Mouse (Mus musculus) C2C12 (cell line): Measurements from ENCODE around the gene 1700025G04Rik. TPM values are rescaled to one million over a fixed set of nuclear protein-coding genes. Genes with fewer than 3 reads are reported as not detected.

Source experiments
- H3K27me3 ChIP-seq: one replicate; pipeline ENCODE4 v1.6.1; 2011; ENCODE audit not compliant: control insufficient read depth, insufficient read depth, insufficient read length
- H3K36me3 ChIP-seq: one replicate; pipeline ENCODE4 v1.6.1; 2011; ENCODE audit not compliant: control insufficient read depth, insufficient read depth
- H3K4me3 ChIP-seq: one replicate; pipeline ENCODE4 v1.5.1; 2011; ENCODE audit warnings: mild to moderate bottlenecking, control low read depth; ENCODE audit not compliant: poor library complexity, insufficient read depth, severe bottlenecking
- H3K79me2 ChIP-seq: one replicate; pipeline ENCODE4 v1.6.1; 2011; ENCODE audit not compliant: control insufficient read depth, insufficient read depth
- H3K79me3 ChIP-seq: one replicate; pipeline ENCODE4 v1.6.1; 2011; ENCODE audit warnings: low read depth, control low read depth
- H3ac ChIP-seq: one replicate; pipeline ENCODE3; 2011; ENCODE audit warnings: low read depth; ENCODE audit not compliant: control insufficient read depth, insufficient read length
- CEBPB ChIP-seq: IDR thresholded peaks from one replicate; pipeline ENCODE4 v1.6.1; 2011; ENCODE audit warnings: low read depth, mild to moderate bottlenecking, control low read depth, moderate library complexity
- CTCF ChIP-seq: IDR thresholded peaks from one replicate; pipeline ENCODE4 v1.5.1; 2011; ENCODE audit not compliant: control insufficient read depth, insufficient read depth, insufficient read length
- FOSL1 ChIP-seq: IDR thresholded peaks from one replicate; pipeline ENCODE4 v1.8.0; 2011; ENCODE audit warnings: mild to moderate bottlenecking, low read length; ENCODE audit not compliant: poor library complexity, insufficient read depth, severe bottlenecking
- MAX ChIP-seq: IDR thresholded peaks from one replicate; pipeline ENCODE4 v1.6.1; 2011; ENCODE audit warnings: mild to moderate bottlenecking, control low read depth
- MYOD1 ChIP-seq: IDR thresholded peaks from one replicate; pipeline ENCODE4 v1.6.1; 2011; ENCODE audit warnings: low read depth; ENCODE audit not compliant: control insufficient read depth, insufficient read length
- MYOG ChIP-seq: IDR thresholded peaks from one replicate; pipeline ENCODE4 v1.6.1; 2011; ENCODE audit not compliant: control insufficient read depth, insufficient read length; ENCODE audit errors: extremely low read depth
- USF1 ChIP-seq: IDR thresholded peaks from one replicate; pipeline ENCODE4 v1.6.1; 2011; ENCODE audit warnings: low read depth, mild to moderate bottlenecking, control low read depth, moderate library complexity
- polyA plus RNA-seq: library from polyadenylated mRNA; unstranded; fragments of >200 nt; fragmentation: generic; extraction: Trizol; gene quantifications from one replicate; pipeline ENCODE4 v1.2.1, GENCODE M21; 2012; ENCODE audit warnings: missing spikeins

The 1700025G04Rik gene
- polyA plus RNA-seq, 1 experiment: 2.1 TPM

- Histone ChIP-seq H3K79me2 (no peaks in the 10 kb centered on the region), H3ac (no peak overlapping the region), H3K79me3 (no peaks in the 10 kb centered on the region), H3K4me3 (no peak overlapping the region), H3K27me3 (no peaks in the 10 kb centered on the region), H3K36me3 (no peaks in the 10 kb centered on the region)
- no peak for TF ChIP-seq MAX
- no peak for TF ChIP-seq MYOD1
- no peak for TF ChIP-seq CTCF
- no peak for TF ChIP-seq USF1
- TF ChIP-seq MYOG: no peak
- TF ChIP-seq CEBPB: no peak
- no peak for TF ChIP-seq FOSL1
These were observed 226.2 kb downstream of the 1700025G04Rik start for GRCm38 (mm10) chr1:151863797-151864147.

- Histone ChIP-seq H3ac (no peak overlapping the region), H3K4me3 (no peak overlapping the region), H3K79me3 (no peaks in the 10 kb centered on the region), H3K36me3 (no peaks in the 10 kb centered on the region), H3K79me2 (no peaks in the 10 kb centered on the region), H3K27me3 (no peaks in the 10 kb centered on the region)
- TF ChIP-seq CTCF: no peak
- no peak for TF ChIP-seq MYOG
- no peak for TF ChIP-seq FOSL1
- TF ChIP-seq MYOD1: no peak
- TF ChIP-seq USF1: no peak
These were observed 226.7 kb downstream of the 1700025G04Rik start for GRCm38 (mm10) chr1:151863135-151863796.

- H3K79me3 ChIP-seq: no peaks in the 10 kb centered on the region
- H3K27me3 ChIP-seq: no peaks in the 10 kb centered on the region
- TF ChIP-seq CEBPB: no peak
- TF ChIP-seq USF1: no peak
- TF ChIP-seq MAX: no peak
- TF ChIP-seq MYOG: no peak
- no peak for TF ChIP-seq FOSL1
- TF ChIP-seq CTCF: no peak
- no peak for TF ChIP-seq MYOD1
- H3K4me3 ChIP-seq: no peak overlapping the region
- H3ac ChIP-seq: no peak overlapping the region
- no peaks in the 10 kb centered on the region for H3K36me3 ChIP-seq
- no peaks in the 10 kb centered on the region for H3K79me2 ChIP-seq
These were observed 227.8 kb downstream of the 1700025G04Rik start for GRCm38 (mm10) chr1:151862109-151862508.

GRCm38 (mm10) chr1:151861334-151861995 is 228.5 kb downstream of the 1700025G04Rik start:
- no peak for TF ChIP-seq FOSL1
- no peak for TF ChIP-seq MYOG
- TF ChIP-seq USF1: no peak
- no peak for TF ChIP-seq MYOD1
- no peak for TF ChIP-seq CTCF
- TF ChIP-seq CEBPB: no peak
- no peak for TF ChIP-seq MAX
- Histone ChIP-seq H3K79me2 (no peaks in the 10 kb centered on the region), H3K79me3 (no peaks in the 10 kb centered on the region), H3K4me3 (no peak overlapping the region), H3K36me3 (no peaks in the 10 kb centered on the region), H3ac (no peak overlapping the region), H3K27me3 (no peaks in the 10 kb centered on the region)

GRCm38 (mm10) chr1:151858474-151858873 is 231.5 kb downstream of the 1700025G04Rik start:
- Histone ChIP-seq H3K36me3 (no peaks in the 10 kb centered on the region), H3K79me3 (no peaks in the 10 kb centered on the region), H3ac (no peak overlapping the region), H3K79me2 (no peaks in the 10 kb centered on the region), H3K27me3 (no peaks in the 10 kb centered on the region), H3K4me3 (no peak overlapping the region)
- TF ChIP-seq MYOD1 (no peak), MAX (no peak), MYOG (no peak), CTCF (no peak), USF1 (no peak), CEBPB (no peak), FOSL1 (no peak)

- Histone ChIP-seq H3K79me3 (no peaks in the 10 kb centered on the region), H3ac (no peak overlapping the region), H3K4me3 (no peak overlapping the region), H3K36me3 (no peaks in the 10 kb centered on the region), H3K27me3 (no peaks in the 10 kb centered on the region), H3K79me2 (no peaks in the 10 kb centered on the region)
- TF ChIP-seq CEBPB (no peak), USF1 (no peak), CTCF (no peak), MYOD1 (no peak), FOSL1 (no peak)
These were observed 234.4 kb downstream of the 1700025G04Rik start for GRCm38 (mm10) chr1:151855561-151855960.
